ENCODE assay signal across 10 mouse cellular contexts in the genomic region with DNA sequence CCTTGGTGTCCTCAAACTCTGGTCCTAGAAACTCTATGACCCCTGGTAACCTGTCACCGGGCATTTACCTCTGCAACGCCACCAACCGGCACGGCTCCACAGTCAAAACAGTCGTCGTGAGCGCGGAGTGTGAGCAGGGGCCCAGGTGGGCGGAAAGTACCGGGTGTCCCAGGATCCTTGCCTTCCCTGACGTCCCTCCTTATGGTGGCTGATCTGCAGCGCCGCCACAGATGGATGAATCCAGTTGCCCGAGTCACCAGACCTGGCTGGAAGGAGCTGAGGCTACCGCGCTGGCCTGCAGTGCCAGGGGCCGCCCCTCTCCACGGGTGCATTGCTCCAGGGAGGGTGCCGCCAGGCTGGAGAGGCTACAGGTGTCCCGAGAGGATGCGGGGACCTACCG. TPM values are rescaled to one million over a fixed set of nuclear protein-coding genes. Genes with fewer than 3 reads are reported as not detected.
DNase-seq lines count a peak whose midpoint lies in the region; ATAC-seq and TF ChIP-seq lines count a peak whose summit lies in the region.
"Had no signal": no experiment of that assay in that cellular context is flagged by ENCODE, and none has a peak within 500 bp of the region (broad histone marks: within the 10 kb centered on the region; RNA-seq: fewer than 3 reads in every experiment).

No protein-coding gene starts in this region.

- no peak overlapping the region for H3K9ac ChIP-seq in heart, embryonic 11.5 days (ENCODE audit: low read depth, low read length)
- 0 out of 2 replicates have a peak overlapping the region, but pooled peaks have one; percentile 22 for H3K9ac ChIP-seq in lung, embryonic 15.5 days
- H3K9ac ChIP-seq in hindbrain, embryonic 14.5 days: no peak overlapping the region
- H3K9ac ChIP-seq in midbrain, postnatal 0 days (replicated peaks; ENCODE audit: low read length, poor library complexity, severe bottlenecking): peak overlapping the region; percentile 24; the same call in 1 of the 2 replicates

- no peak for ATAC-seq in heart, embryonic 11.5 days (replicated peaks; ENCODE audit: insufficient number of reproducible peaks, low FRiP score, low TSS enrichment)
- ATAC-seq in lung, embryonic 15.5 days (ENCODE audit: borderline replicate concordance, extremely low read depth, low FRiP score, low TSS enrichment): no peak
- ATAC-seq in hindbrain, embryonic 14.5 days (ENCODE audit: low FRiP score): no peak
- no peak for ATAC-seq in midbrain, postnatal 0 days (ENCODE audit: low FRiP score)
- ATAC-seq in cerebellum, adult (ENCODE audit: insufficient number of reproducible peaks, low FRiP score, low TSS enrichment): no peak
- ATAC-seq: inflammation-experienced regulatory T-cells, adult 6 months had no signal

- H3K27me3 ChIP-seq in heart, embryonic 11.5 days (ENCODE audit: control insufficient read depth, insufficient read depth, low read length): peaks cover 81% of the 10 kb centered on the region
- H3K27me3 ChIP-seq in lung, embryonic 15.5 days: peaks cover 83% of the 10 kb centered on the region
- peaks cover 90% of the 10 kb centered on the region for H3K27me3 ChIP-seq in hindbrain, embryonic 14.5 days (ENCODE audit: control insufficient read depth, insufficient read depth, low read length)
- H3K27me3 ChIP-seq in midbrain, postnatal 0 days (ENCODE audit: insufficient read depth, low read length): peaks cover 56% of the 10 kb centered on the region

- peak overlapping the region; percentile 32 for H3K4me3 ChIP-seq in heart, embryonic 11.5 days (ENCODE audit: low read depth, low read length)
- peak overlapping the region; percentile 39; the same call in 1 of the 2 replicates for H3K4me3 ChIP-seq in lung, embryonic 15.5 days
- H3K4me3 ChIP-seq in hindbrain, embryonic 14.5 days (replicated peaks; ENCODE audit: low read length): peak overlapping the region; percentile 46
- H3K4me3 ChIP-seq in midbrain, postnatal 0 days (ENCODE audit: low read depth, low read length): peak overlapping the region; percentile 42

- H3K36me3 ChIP-seq in heart, embryonic 11.5 days (ENCODE audit: control insufficient read depth, insufficient read depth, low read length): no peaks in the 10 kb centered on the region
- no peaks in the 10 kb centered on the region for H3K36me3 ChIP-seq in lung, embryonic 15.5 days
- no peaks in the 10 kb centered on the region for H3K36me3 ChIP-seq in hindbrain, embryonic 14.5 days (replicated peaks; ENCODE audit: control insufficient read depth, insufficient read depth)
- H3K36me3 ChIP-seq in midbrain, postnatal 0 days (ENCODE audit: insufficient read depth, low read length): no peaks in the 10 kb centered on the region

- no peaks in the 10 kb centered on the region for H3K9me3 ChIP-seq in heart, embryonic 11.5 days (replicated peaks; ENCODE audit: control insufficient read depth, low read length)
- H3K9me3 ChIP-seq in lung, embryonic 15.5 days: no peaks in the 10 kb centered on the region
- no peaks in the 10 kb centered on the region for H3K9me3 ChIP-seq in hindbrain, embryonic 14.5 days (ENCODE audit: control insufficient read depth, low read length)
- no peaks in the 10 kb centered on the region for H3K9me3 ChIP-seq in midbrain, postnatal 0 days (ENCODE audit: low read length)

- intact Hi-C loops in heart, postnatal 25 days (cut with DNase I): no loop called here

- DNase-seq in heart, postnatal 25 days (ENCODE audit: low spot score): no peak
- DNase-seq in lung, postnatal 36 days: no peak
- DNase-seq in hindbrain, embryonic 14.5 days (ENCODE audit: low spot score): no peak
- no peak for DNase-seq in midbrain, postnatal 0 days (ENCODE audit: low spot score)
- no peak for DNase-seq in gastrocnemius, postnatal 4 days (ENCODE audit: low spot score in 2 of 2)
- DNase-seq: embryo, embryonic 11 days had no signal

- H3K4me2 ChIP-seq in heart, embryonic 11.5 days: peak overlapping the region; percentile 59
- H3K4me2 ChIP-seq in lung, embryonic 15.5 days: peak overlapping the region; percentile 76
- peak overlapping the region; percentile 76 for H3K4me2 ChIP-seq in hindbrain, embryonic 14.5 days (replicated peaks)
- H3K4me2 ChIP-seq in midbrain, postnatal 0 days (ENCODE audit: low read depth, low read length, poor library complexity, severe bottlenecking): peak overlapping the region; percentile 58

- H3K4me1 ChIP-seq in heart, embryonic 11.5 days (ENCODE audit: control insufficient read depth, insufficient read depth, low read length): peaks cover 30% of the 10 kb centered on the region
- H3K4me1 ChIP-seq in lung, embryonic 15.5 days: peaks cover 52% of the 10 kb centered on the region
- H3K4me1 ChIP-seq in hindbrain, embryonic 14.5 days (replicated peaks; ENCODE audit: control insufficient read depth, insufficient read depth, low read length): peaks cover 44% of the 10 kb centered on the region
- H3K4me1 ChIP-seq in midbrain, postnatal 0 days (ENCODE audit: insufficient read depth, low read length): peaks cover 33% of the 10 kb centered on the region; the same call in 1 of the 2 replicates

- TF ChIP-seq CTCF in midbrain, postnatal 0 days (IDR thresholded peaks at IDR 0.05): no peak; the same call in 1 of the 2 replicates

- 2% methylated on average over 22 of the region's 22 CpGs for WGBS in heart, embryonic 11.5 days (ENCODE audit: insufficient replicate concordance)
- 3% methylated on average over 22 of the region's 22 CpGs for WGBS in lung, embryonic 15.5 days
- WGBS in hindbrain, embryonic 14.5 days: 2% methylated on average over 22 of the region's 22 CpGs
- WGBS in midbrain, postnatal 0 days: 3% methylated on average over 22 of the region's 22 CpGs

- H3K27ac ChIP-seq in heart, embryonic 11.5 days (ENCODE audit: low read depth, low read length): no peak overlapping the region
- H3K27ac ChIP-seq in lung, embryonic 15.5 days: no peak overlapping the region
- H3K27ac ChIP-seq in hindbrain, embryonic 14.5 days: no peak overlapping the region
- no peak overlapping the region for H3K27ac ChIP-seq in midbrain, postnatal 0 days (ENCODE audit: low read depth, low read length)

RNA-seq across cellular contexts. Expression of a gene that starts 4.8 kb away (rescaled TPM):
- polyA plus RNA-seq in heart, embryonic 11.5 days (2014; fragmentation: Nextera tagmentation; extraction: Ambion mirVana): not detected in 2 replicates
- not detected for total RNA-seq in heart, postnatal 25 days (2021)
- polyA plus RNA-seq in lung, embryonic 15.5 days (2015; fragmentation: Nextera tagmentation; extraction: Ambion mirVana): 0.17 and 0.23 TPM in 2 replicates
- polyA plus RNA-seq in hindbrain, embryonic 14.5 days (2014; fragmentation: Nextera tagmentation; extraction: Ambion mirVana): 1.6 and 1.9 TPM in 2 replicates
- 6.3 and 7.7 TPM in 2 replicates for total RNA-seq in midbrain, postnatal 0 days (2014; rRNA removed)
- polyA plus RNA-seq in midbrain, postnatal 0 days (2015; fragmentation: Nextera tagmentation; extraction: Ambion mirVana): 4.1 and 4.2 TPM in 2 replicates
- under 1 TPM in 1 of 2 experiments, not detected in 1; 0.08 TPM for total RNA-seq in gastrocnemius, postnatal 4 days (2021)

RNA-seq across cellular contexts. Expression of a gene that starts 7.5 kb away (rescaled TPM):
- polyA plus RNA-seq in heart, embryonic 11.5 days (2014; fragmentation: Nextera tagmentation; extraction: Ambion mirVana): 18.9 and 25.4 TPM in 2 replicates
- under 1 TPM; 0.26 to 0.64 TPM for total RNA-seq in heart, postnatal 25 days (2021)
- polyA plus RNA-seq in lung, embryonic 15.5 days (2015; fragmentation: Nextera tagmentation; extraction: Ambion mirVana): 2.4 and 2.9 TPM in 2 replicates
- polyA plus RNA-seq in hindbrain, embryonic 14.5 days (2014; fragmentation: Nextera tagmentation; extraction: Ambion mirVana): 0.31 TPM in 1 of 2 replicates, not detected in the other
- not detected in 2 replicates for total RNA-seq in midbrain, postnatal 0 days (2014; rRNA removed)
- polyA plus RNA-seq in midbrain, postnatal 0 days (2015; fragmentation: Nextera tagmentation; extraction: Ambion mirVana): 0.30 TPM in 1 of 2 replicates, not detected in the other
- not detected for total RNA-seq in gastrocnemius, postnatal 4 days (2021)

RNA-seq across cellular contexts. Expression of a gene that starts 20.9 kb away (rescaled TPM):
- 8.1 and 8.5 TPM in 2 replicates for polyA plus RNA-seq in heart, embryonic 11.5 days (2014; fragmentation: Nextera tagmentation; extraction: Ambion mirVana)
- 1 to 10 TPM; 7.7 to 9.6 TPM for total RNA-seq in heart, postnatal 25 days (2021)
- polyA plus RNA-seq in lung, embryonic 15.5 days (2015; fragmentation: Nextera tagmentation; extraction: Ambion mirVana): 55.1 and 57.5 TPM in 2 replicates
- 3.6 and 3.8 TPM in 2 replicates for polyA plus RNA-seq in hindbrain, embryonic 14.5 days (2014; fragmentation: Nextera tagmentation; extraction: Ambion mirVana)
- total RNA-seq in midbrain, postnatal 0 days (2014; rRNA removed): 4.5 and 5.2 TPM in 2 replicates
- 3.4 and 3.6 TPM in 2 replicates for polyA plus RNA-seq in midbrain, postnatal 0 days (2015; fragmentation: Nextera tagmentation; extraction: Ambion mirVana)
- total RNA-seq in gastrocnemius, postnatal 4 days (2021): 1 to 10 TPM; 5.4 to 6.7 TPM

RNA-seq across cellular contexts. Expression of a gene that starts 30.2 kb away (rescaled TPM):
- 0.28 and 1.8 TPM in 2 replicates for polyA plus RNA-seq in heart, embryonic 11.5 days (2014; fragmentation: Nextera tagmentation; extraction: Ambion mirVana)
- not detected for total RNA-seq in heart, postnatal 25 days (2021)
- polyA plus RNA-seq in lung, embryonic 15.5 days (2015; fragmentation: Nextera tagmentation; extraction: Ambion mirVana): 0.76 and 2.1 TPM in 2 replicates
- polyA plus RNA-seq in hindbrain, embryonic 14.5 days (2014; fragmentation: Nextera tagmentation; extraction: Ambion mirVana): 1.0 and 2.0 TPM in 2 replicates
- 10.7 TPM in 1 of 2 replicates, not detected in the other for total RNA-seq in midbrain, postnatal 0 days (2014; rRNA removed)
- polyA plus RNA-seq in midbrain, postnatal 0 days (2015; fragmentation: Nextera tagmentation; extraction: Ambion mirVana): 0.20 TPM in 1 of 2 replicates, not detected in the other
- not detected for total RNA-seq in gastrocnemius, postnatal 4 days (2021)

RNA-seq across cellular contexts. Expression of a gene that starts 34.1 kb away (rescaled TPM):
- polyA plus RNA-seq in heart, embryonic 11.5 days (2014; fragmentation: Nextera tagmentation; extraction: Ambion mirVana): 140 and 147 TPM in 2 replicates
- total RNA-seq in heart, postnatal 25 days (2021): 100 to 1,000 TPM; 143 to 144 TPM
- 157 and 160 TPM in 2 replicates for polyA plus RNA-seq in lung, embryonic 15.5 days (2015; fragmentation: Nextera tagmentation; extraction: Ambion mirVana)
- 97.3 and 102 TPM in 2 replicates for polyA plus RNA-seq in hindbrain, embryonic 14.5 days (2014; fragmentation: Nextera tagmentation; extraction: Ambion mirVana)
- total RNA-seq in midbrain, postnatal 0 days (2014; rRNA removed): 62.9 and 80.9 TPM in 2 replicates
- polyA plus RNA-seq in midbrain, postnatal 0 days (2015; fragmentation: Nextera tagmentation; extraction: Ambion mirVana): 105 TPM in 2 replicates
- total RNA-seq in gastrocnemius, postnatal 4 days (2021): 10 to 100 TPM; 42.7 to 49.2 TPM

Comparison
In these comparisons a context has a peak if more than half of its experiments do, and no peak if none do; other contexts are left out.
1. H3K9ac ChIP-seq: peak in lung, embryonic 15.5 days (single experiment) and midbrain, postnatal 0 days (single experiment); none in heart, embryonic 11.5 days (single experiment) and hindbrain, embryonic 14.5 days (single experiment).
2. Peak in every context shown above with its lines, with median percentiles within 50 percentile points of each other: H3K4me2 ChIP-seq and H3K4me3 ChIP-seq.